Mouse (Mus musculus): ENCODE data around the gene Gm5622.
"Not testable (repeated sequence)": the region's sequence is repeated elsewhere in the genome, so short reads cannot be mapped to it uniquely, and the experiment has no call there.

Gene Gm5622

GRCm38 (mm10) chr14:51552490-51552889 lies at the start of gene Gm5622:
TSS of gene Gm5622 (plus strand) at chr14:51552790.
- DNase-seq, result no peak

DNA sequence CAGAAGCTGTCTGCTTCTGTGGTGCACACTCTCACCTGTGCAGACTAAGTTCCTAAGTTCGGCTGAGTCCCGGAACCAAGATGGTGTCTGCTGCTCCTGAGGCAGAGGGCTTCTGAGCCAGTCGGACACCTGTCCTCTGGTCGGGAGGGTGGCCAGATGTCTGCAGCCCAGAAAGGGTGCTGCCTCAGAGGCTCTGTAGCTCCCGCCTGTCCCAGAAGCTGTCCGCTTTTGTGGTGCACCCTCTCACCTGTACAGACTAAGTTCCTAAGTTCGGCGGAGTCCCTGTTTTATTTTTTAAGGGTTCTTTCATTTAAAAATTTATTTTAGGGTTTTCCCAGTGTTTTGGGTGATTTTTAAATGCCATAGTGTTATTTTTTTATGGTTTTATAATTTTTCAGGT lies 45.2 kb upstream of the Gm5622 start:
- no peak for DNase-seq

DNA sequence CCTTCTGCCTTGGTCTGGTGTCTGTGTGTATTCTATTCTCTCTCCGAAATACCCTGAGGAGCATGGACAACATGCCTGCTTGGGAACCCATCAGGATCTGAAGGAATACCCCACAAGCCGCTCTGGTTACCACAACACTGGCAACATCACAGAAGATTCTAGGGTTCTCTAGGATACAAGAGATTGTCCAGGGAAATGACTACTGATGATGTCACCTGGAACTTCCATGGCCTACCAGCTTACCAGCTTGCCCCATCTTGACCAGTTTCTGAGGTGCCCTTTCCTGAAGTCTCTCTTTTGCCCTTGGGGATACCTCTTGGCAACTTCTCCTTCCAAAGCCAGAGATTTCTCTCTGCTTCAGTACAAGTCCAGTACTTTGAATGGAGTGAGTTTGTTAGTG lies 21.4 kb downstream of the Gm5622 start, which contains the start of gene Gm17175:
Gene Gm17175 (minus strand): TSS at position 101 of the 400 bp plus-strand sequence.
- not testable (repeated sequence) for DNase-seq

GRCm38 (mm10) chr14:51592039-51592438 lies 39.4 kb downstream of the Gm5622 start, which contains the start of gene Gm17174:
TSS of gene Gm17174 (minus strand) at chr14:51592139.
- not testable (repeated sequence) for DNase-seq

- DNase-seq, result no peak
These were observed 58.6 kb downstream of the Gm5622 start, which contains the start of gene Gm17078 for GRCm38 (mm10) chr14:51611210-51611609. TSS of gene Gm17078 (minus strand) at chr14:51611310.

DNA sequence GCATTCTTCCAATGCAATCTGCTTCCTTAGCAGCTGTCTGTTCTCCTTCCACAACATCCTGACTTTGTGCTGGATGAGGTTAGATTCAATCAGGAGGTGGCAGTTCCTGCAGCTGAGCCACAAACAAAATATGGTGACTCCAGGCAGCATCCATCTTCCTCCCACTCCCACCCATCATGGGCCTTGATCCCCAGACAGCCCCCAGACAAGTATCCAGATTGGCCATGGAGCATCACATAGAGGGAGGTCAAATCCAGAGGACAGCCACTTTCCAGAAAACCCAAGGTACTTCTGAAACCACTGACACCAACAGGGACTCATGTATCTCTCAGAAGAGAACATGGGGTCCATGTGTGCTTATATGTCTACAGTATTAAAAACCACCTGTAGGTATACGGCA lies 79.8 kb downstream of the Gm5622 start:
- peak; percentile 11 for DNase-seq

- DNase-seq, result not testable (repeated sequence)
These were observed 83.0 kb downstream of the Gm5622 start, which contains the start of gene Gm4181 for GRCm38 (mm10) chr14:51635566-51635965. TSS of gene Gm4181 (minus strand) at chr14:51635666.

DNA sequence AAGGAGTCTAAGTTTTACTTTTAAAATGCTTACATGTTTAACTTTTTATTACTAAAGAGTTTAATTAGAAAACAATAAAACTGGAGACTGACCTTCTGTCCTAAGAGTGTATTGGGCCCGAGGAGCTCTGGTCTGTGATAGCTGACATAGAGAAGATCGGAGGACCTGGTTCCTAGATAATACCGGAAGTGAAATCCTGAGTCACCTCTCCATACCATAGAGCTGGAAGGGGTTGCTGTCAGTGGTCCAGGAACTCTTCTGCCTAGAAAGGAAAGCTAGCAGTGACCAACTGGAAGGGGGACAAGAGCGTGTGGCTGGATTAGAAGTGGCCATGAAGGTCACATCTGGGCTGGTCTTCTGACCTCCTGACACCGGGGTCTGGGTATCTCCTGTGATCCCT lies 124.7 kb downstream of the Gm5622 start:
- DNase-seq, result no peak

GRCm38 (mm10) chr14:51695368-51695767 lies 142.8 kb downstream of the Gm5622 start, which contains the start of gene Gm17079:
TSS of gene Gm17079 (minus strand) at chr14:51695468.
- DNase-seq, result not testable (repeated sequence)
